Mouse (Mus musculus) T-helper 17 cell (primary cell): ENCODE results near the gene Pafah2.

ENCODE experiments used
- in situ Hi-C, 2 experiments: fragments of 300-600 bp; cut with MboI, MseI; formaldehyde crosslinking; loops; 1 replicate in 1 of 2; 2 replicates in 1 of 2; pipeline ENCODE4 v1.15.1; 2025; ENCODE audit warnings: high pct_unique_total_duplicates in 2 of 2

The Pafah2 gene

DNA sequence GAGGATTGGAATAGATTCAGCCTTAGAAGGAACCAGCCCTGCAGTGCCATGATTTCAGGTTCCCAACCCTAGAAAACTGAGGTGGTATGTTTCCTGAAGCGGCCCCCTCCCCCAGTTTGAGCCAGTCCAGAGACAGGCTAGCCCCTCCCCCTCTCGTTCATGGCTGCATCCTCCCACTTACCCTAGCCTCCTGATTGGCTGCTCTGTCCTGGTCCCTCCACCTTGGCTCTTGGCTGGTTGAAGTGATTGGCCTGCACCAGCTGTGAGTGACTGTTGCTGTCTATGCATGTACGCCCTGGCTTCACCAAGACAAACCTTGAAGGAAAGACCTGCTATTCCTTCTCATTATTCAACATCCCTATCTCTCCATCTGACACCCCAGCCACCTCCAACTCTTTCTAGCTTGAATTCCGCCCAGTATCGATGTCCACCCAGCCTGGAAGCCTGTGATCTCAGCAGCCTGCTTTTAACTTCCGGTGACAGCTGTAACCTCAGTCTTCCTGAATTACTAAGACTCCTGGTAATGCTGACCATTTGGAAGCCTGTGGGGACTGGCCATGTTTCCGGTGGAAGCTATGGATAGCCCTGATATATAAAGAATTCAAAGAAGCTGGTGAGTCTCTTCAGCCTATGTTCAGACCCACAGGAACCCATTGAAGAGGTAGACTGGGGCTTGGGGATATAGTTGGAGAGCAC, 61.2 kb downstream of the Pafah2 start:
- in situ Hi-C loops: no loop called here

DNA sequence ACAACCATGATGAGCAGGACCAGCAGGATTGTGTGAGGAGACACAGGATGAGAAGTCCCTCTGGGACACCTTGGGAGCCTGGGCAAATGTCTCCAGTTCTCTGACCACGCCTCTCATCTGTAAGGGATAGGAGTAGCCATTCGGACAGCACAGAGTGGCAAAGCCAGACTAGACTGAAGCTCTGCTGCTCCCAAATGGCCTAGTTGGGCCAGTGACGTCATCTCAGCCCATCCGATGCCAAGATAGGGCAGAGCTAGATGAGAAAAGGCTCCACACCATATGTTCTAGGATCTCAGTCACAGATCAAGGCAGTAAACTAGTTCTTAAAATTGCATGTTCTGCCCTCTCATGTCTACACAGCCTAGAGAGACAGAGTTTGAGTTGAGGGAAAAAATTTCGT, 62.7 kb downstream of the Pafah2 start:
- in situ Hi-C loops: no loop called here

DNA sequence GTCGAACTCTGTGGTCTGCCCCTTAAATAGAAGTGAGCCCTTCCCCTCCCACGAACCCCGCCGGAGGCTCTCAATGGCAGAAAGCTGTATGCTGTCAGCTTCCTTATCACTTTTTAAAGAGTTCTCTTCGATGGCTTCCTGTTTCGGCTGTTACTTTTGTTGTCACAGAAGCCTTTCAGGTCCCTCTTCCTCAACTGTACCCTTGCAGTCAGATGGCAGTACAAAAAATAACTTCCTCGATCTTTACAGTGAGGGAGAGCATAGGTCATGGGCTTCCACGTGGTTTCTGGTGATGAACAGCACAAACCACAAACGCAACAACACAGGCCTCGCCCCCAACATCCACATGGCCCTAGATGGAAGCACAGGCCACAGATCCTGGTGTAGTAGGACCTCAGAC, 64.2 kb downstream of the Pafah2 start:
- in situ Hi-C loops: no loop called here

DNA sequence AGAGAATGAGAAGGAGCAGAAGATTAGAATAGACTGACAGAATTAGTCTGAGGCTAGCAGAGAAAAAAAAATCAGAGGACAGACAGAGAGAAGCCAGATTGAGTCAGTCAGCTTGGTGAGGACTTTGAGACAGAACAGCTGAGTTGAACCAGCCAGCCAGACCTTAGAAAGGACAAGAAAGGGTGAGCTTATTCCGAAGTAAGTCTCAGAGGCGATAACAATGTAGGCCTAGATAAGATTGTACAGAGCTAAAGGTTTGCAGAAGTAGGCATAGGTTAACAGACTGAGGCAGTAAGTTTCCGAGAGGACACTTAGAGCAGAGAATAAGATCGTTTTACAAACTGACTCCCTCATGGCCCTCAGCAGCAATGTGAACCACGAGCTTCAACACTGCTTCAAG, 65.1 kb downstream of the Pafah2 start:
- in situ Hi-C loops: no loop called here

DNA sequence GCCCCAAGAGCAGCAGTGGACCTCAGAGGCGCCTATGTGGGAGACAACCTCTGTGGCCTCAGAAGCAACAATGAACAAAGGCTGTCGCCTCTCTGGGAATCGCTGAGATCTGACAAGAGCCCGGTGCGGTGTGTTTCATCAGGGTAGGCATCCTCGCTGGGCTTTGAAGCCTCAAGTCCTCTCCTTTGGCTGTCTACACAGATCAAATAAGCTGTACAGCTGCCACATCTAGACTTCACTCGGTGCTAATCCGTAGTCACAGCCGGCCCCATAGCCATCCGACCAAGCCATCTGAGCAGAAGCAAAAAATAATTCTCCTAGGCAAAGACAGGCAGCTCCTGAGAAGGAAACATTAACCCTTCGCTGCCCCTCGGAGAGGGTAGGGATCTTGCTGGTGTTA, 69.7 kb downstream of the Pafah2 start:
- in situ Hi-C loops: loop anchor here in 1 of 2 experiments (5.0 kb wide), 1 partner anchor 58 kb away; no protein-coding TSS in a partner anchor

DNA sequence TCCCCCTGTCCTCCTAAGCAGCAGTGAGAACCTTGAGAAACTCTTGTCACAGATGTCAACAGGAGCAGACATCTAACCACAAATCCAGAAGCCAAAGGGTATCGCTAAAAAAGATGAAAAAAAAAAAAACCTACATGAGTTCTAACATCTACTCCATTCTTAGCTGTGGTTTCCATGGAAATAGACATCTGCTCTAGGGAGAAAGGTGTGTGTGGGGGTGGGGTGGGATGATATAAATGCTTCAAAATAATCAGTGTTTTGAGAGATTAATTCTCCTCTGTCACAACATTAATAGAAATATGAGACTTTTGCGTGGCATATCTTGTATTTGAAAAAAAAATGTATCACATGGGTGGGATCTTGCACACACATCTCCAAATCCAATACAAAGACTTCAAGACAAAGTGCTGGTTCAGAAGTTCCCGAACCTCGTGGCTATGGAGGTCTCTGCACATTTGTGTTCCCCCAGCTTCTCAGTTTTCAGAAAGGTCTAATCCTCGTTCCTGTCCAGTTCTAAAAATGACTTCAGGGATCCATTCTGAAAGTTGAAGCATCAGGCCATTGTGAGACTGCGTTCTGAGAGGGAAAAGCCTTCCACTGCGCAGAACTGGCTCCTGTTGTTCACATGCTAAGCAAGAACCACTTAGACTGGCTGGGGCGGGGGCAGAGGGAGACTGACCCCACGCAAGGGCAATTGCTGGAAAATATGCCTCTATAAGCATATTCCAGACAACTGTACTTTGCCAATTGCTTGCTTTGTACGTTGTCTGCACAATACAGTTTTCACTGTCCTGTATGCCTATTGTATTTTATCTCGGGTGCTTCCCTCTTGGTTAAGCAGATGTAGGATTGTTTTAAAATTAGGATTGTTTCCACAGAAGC, 70.5 kb downstream of the Pafah2 start:
- in situ Hi-C loops: loop anchor here in 1 of 2 experiments (5.0 kb wide), 1 partner anchor 59 kb away; no protein-coding TSS in a partner anchor

DNA sequence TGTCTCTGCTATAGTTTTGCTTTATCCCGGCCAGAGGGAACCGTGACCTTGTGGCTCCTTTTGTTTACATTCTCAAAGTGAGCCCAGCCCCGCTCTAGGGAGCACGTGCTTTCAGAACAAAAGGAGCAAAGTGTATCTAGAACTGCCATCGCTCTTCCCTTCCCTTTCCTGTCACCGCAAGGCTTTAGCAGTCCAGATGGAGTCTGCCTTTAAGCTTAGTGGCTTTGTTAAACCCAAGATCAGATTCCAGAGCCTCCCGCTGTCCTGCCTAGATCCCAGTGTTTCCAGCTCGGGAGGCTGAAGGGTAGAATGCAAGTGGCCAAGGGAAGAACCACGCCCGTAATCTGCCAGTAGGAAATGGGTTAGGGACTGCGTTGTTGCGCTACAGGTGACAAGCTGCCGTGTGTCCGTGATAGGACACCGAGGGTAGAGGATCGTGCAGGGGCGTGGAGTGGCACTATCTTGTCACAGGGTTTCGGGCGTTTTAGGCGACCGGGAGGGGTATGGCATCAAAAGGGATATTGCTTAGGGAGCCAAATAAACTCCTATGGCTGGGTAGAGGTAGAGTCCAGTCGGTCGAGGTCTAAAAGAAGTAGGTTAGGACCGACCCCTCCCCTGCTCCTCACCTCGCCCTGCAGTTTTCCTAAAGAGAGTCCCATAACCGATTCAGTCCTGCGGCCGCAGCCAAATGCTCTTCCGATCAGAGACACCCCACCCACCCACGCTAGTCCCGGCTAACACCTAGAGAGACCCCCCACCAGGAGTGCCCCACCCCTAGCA, 71.5 kb downstream of the Pafah2 start:
- in situ Hi-C loops: loop anchor here in 1 of 2 experiments (5.0 kb wide), 1 partner anchor 60 kb away; no protein-coding TSS in a partner anchor

DNA sequence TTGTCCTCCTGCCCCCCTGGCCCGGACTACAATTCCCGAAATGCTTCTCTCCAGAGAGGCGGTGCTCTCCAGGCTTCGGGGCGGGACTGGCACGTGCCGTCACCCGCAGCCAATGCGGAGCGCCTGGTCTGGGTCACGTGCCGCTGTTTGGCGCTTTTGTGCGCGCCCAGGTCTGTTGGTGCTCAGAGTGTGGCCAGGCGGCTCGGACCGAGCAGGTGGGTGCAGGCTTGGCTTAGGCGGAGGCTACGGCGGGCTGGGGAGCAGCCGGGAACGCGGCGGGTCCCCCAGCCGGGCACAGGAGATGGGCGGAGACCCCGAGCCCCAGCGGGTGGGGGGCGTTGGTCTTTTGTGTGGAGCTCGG, 72.1 kb downstream of the Pafah2 start, which contains the start of gene Stmn1:
Gene Stmn1, plus strand, starts transcription at position 106 of the 361 bp plus-strand sequence.
- in situ Hi-C loops: loop anchor here in 1 of 2 experiments (5.0 kb wide), 1 partner anchor 61 kb away; no protein-coding TSS in a partner anchor

DNA sequence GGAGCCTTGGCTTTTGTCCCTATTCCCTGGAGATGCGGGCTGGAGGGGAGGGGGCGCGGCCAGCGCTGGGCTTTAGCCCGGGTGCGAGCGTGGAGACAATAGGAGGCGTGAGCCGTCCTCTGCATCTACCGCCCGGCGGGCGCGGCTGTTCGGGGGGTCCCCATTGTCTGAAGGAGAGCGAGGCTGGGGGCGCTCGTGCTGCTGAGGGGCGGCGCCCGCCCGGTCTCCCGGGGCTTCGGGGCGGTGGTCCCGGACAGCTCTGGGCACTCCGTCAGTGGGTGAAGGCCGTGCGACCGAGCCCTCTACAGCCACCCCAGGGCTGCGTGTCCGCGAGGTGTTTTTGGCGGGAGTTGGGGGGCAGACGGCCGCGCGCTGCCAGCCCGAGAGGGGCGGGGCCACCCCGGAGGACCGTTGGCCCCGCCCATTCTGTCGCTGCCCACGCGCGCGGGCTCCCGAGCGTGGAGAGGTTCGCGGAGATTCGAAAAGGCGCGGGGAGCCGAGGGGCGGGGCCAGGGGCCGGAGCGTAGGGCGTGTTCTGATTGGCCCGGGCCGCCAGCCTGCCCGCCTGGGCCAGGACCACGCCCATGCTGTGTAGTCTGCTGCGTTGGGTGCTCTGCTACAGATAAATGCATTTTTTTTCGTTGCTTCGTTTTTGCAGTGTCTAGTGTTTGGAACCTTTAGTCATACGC, 72.6 kb downstream of the Pafah2 start:
- in situ Hi-C loops: loop anchor here in 1 of 2 experiments (5.0 kb wide), 1 partner anchor 61 kb away; no protein-coding TSS in a partner anchor

DNA sequence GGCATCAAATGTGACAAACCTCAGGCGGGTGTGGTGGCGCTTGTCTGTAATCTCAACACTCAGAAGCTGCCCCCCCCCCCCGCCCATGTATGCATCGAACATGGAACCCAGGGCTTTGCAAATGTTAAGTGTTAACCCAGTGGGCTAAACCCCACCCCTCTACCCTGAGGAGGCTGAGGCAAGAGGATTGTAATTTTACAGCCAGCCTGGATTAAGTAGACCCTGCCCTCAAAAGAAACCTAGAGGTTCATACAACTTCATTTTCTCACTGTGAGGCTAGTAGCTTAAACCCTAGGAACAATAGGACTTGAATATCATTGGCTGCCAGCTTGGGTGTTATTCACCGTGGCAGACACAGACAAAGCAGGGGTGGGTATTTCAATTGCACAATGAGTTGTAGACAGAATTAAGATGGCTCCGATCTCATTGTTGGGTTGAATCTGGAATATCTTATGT, 73.2 kb downstream of the Pafah2 start:
- in situ Hi-C loops: loop anchor here in 1 of 2 experiments (5.0 kb wide), 1 partner anchor 62 kb away; no protein-coding TSS in a partner anchor

DNA sequence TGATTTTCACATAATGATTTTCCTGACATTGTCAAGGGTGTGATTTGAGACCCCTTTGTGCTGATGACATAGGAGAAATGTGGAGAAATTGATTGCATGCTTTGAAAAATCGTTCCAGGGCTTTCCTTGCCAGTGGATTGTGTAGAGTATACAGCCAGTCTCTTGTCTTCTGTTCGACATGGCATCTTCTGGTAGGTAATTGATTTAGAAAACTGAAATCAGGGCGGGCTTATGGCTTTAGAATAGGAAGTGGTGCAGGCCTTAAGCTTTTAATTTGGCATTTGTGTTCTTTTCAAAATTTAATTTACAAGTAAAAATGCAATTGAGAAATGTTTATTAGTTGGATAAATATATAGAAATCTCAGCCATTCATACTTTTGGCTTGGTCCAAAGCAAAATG, 73.9 kb downstream of the Pafah2 start:
- in situ Hi-C loops: loop anchor here in 1 of 2 experiments (5.0 kb wide), 1 partner anchor 63 kb away; no protein-coding TSS in a partner anchor

DNA sequence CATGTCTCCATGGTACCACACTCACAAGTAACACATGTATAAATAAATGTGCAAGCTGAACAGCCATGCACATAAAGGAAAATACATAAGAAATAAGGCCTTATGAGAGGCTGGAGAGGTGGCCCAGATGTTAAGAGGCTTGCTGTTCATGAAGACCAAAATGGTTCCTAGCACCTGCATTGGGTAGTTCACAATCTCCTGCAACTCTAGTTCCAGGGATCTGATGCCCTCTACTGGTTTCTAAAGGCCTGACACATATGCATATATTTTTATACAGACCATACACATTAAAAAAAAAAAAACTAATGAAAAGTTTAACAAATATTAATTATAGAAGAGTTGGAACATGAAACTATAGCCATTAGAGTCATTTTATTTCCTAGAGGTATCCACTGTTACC, 75.3 kb downstream of the Pafah2 start:
- in situ Hi-C loops: no loop called here

DNA sequence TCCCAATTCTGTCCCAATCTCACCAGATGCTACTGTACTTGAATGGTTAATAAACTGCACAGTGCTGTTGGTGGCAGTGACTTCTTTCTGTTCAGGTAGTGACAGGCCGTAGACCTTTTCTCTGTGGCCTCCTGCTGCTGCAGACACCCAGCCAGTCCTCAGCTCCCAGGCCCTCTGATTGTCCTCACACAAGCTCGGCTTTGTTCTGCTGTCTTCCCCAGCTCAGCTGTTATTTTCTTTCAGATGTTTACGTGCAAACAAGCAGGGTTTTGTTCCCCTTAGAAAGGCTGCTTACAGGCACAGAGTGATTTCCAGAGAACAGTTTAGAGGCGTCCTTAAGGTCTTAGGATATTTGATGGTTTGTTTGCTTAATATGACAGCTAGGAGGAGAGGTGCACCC, 77.6 kb downstream of the Pafah2 start:
- in situ Hi-C loops: no loop called here

DNA sequence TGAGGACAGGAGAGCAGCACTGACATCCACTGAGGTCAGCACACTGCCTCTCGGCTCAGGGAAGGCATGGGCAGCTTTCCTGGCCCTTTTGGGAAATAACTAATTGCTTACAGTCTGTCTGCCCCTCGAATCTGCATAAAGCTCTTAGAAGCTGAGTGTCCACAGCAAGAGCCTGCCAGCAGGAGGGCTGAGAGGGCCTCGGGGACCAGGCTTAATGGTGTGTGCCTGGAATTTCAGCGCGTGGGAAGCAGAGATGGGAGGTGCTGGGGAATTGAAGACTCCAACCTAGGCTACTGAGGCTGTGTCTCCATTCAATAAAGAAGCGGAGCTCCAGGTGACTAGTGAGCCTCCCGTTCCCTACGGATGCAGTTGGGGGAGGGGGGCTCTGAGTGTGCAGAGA, 78.1 kb downstream of the Pafah2 start:
- in situ Hi-C loops: no loop called here

DNA sequence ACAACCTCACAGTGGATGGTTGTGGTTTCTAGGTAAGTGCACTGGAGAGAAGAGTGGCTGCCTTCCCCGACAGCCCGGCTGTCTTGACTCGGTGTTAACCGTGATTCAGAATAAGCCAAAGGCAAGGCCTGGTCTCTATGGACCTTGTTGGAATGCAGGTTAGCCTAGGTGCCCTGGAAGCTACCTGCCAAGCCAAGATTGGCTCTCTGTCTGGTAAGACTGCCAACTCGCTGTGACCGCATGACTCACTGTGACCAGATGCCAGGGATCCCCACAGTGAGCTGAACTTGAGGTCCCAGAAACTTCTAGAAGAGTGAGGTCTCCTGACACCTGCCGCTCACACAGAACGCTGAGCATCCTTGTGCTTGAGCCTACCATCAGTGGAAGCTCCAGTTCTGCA, 80.8 kb downstream of the Pafah2 start:
- in situ Hi-C loops: loop anchor here in 1 of 2 experiments (5.0 kb wide), 1 partner anchor 80 kb away; the partner anchor contains the start of gene Pafah2
